Mouse (Mus musculus): ENCODE measurements around the gene Slc25a28.

DNA sequence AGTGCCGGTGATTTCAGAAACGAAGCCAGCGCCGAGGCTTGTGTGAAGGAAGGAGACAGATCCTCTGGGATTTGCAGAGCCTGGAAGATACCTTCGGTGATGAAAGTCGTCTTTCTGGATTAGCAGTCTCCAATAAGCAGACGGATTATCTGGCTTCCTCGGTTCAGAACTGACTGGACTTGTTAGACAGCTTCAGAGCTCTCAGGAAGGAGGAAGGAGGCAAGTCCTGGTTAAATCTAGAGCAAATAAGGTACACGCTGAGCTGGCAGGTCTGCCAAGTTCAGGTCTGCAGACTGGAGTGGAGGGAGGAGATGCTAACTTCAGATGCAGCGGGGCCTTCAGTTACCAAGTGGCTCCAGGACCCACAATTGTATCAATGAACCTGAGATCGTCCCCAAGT, 32.8 kb downstream of the Slc25a28 start:
- TF ChIP-seq CTCF (IDR thresholded peaks at IDR 0.05; ENCODE audit: extremely low read depth, insufficient read depth, low read length), result no peak
- no peak for TF ChIP-seq POLR2A (IDR thresholded peaks at IDR 0.05; ENCODE audit: extremely low read depth, insufficient read depth, low read length)
